Mouse (Mus musculus) 416B (cell line): ENCODE results near the gene Lclat1.

Source experiments
- DNase-seq: peaks from one replicate; pipeline ENCODE4 v3.0.0; 2011; ENCODE audit warnings: low read depth

Lclat1 gene

DNA sequence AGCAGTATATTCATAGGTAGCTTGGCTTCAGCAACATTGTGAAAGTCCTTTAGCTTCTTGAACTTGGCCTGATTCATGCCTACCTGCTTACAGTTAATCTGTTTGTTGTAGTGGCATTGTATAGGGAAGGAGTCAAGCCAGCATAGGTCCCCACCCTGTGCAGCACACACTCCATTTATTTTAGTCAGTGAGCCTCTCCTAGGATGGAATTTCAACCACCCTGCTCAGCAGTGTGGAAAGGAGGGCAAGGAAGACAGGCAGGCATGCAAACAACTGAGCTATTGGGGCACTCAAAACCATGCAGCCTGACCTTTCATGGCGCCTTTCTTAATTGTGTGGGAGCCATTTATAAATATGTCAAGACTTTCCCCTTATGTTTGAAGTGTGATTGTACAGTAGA is 92.6 kb downstream of the Lclat1 start:
- no peak for DNase-seq

- no peak for DNase-seq
These were observed 96.0 kb downstream of the Lclat1 start for GRCm38 (mm10) chr17:73203642-73204332.

DNA sequence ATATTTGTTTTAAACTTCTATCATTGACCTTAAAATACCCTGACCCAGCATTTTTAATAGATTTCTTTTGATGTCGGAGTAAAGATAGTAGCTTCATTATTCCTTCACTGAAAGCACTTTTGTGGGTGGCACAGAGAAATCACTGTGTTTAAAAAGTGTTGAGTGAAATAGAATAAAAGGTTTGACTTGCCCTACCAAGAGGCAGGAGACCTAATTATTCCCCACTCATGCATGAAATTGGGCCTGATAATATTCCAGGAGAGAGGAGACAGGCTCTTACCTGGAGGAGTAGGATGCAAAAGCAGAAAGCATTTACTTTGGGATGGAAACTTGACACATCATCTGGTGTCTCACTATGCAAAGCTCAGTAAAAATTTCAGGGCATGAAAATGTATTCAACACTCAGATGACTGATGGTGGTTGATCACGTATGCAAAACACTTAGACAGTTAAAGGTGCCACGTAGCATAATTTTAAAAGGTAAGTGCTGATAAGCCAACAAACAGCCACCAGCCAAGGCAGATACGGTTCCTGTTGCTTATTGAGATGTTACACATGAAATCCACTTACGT is 103.3 kb downstream of the Lclat1 start:
- no peak for DNase-seq

DNA sequence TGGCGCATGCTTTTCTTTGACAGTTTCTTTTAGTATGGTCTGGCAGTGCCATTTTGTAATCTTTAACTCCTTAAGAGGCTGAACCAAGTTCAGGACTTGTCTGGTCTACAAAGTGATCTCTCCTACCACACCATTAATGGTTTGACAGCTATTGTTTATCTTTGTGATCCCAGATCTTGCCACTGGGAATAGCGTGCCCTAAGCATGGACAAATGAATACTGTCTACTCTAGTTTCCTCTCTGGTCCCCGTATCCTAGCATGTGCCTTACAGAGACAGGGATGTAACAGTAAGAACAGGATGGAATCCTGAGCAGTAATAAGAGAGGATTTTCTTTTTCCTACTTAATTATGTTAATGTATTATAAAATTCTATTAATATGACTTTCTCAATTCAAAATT is 105.0 kb downstream of the Lclat1 start:
- DNase-seq = no peak

DNA sequence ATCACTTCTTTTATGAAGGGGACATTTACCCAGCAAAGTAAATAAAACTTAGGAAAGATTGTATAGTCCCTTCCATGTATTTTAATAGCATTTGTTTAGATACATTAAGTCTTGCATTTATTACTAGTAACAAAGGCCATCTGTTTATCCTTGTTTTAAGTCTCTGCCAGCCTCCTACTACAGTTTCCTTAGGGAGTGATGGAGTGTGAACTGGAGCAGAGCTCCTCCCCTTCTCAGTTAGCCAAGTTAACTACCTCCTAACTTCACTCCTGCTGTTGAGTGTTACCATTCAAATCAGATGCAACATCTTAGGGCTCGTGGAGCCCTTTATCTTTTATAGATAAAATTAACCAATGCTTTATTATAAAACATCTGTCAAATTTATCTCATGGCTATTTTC is 105.4 kb downstream of the Lclat1 start:
- no peak for DNase-seq

DNA sequence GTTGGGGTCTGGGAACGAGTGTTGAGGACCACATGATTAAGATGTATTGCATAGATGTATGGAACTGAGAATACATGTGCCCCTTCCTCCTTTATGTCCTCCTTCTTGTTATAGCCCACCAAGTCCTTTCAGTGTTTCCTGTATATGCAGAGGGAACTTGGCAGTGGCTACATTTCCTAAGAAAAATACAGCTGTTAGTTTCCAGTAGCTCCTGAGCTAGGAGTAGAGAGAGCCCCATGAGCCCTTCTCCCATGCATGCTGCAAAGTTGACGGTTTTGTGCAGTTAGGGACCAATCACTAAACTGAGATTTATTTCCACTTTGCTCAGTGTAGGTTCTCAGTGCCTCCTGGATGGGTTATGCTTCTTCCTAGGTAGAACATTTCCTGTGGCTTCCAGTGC is 105.9 kb downstream of the Lclat1 start:
- no peak for DNase-seq

DNA sequence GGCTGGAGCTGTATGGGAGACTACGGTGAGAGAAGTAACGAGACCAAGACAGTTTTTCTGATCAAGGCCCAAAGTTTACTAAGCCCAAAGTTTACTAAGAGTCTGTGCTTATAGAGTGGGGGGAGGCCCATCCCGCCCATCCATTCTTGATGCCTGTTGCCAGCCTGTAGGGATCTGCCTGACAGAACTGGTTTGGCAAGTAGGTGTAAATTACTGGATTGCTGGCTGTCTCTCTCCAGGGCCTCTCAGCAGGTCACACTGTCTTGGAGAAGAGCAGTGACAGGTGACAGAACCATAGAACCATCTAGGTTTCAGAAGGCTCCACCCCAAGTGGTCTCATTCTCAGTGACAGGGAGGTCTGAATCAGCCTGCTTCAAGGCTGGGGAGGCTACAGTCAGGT is 109.5 kb downstream of the Lclat1 start:
- no peak for DNase-seq

DNA sequence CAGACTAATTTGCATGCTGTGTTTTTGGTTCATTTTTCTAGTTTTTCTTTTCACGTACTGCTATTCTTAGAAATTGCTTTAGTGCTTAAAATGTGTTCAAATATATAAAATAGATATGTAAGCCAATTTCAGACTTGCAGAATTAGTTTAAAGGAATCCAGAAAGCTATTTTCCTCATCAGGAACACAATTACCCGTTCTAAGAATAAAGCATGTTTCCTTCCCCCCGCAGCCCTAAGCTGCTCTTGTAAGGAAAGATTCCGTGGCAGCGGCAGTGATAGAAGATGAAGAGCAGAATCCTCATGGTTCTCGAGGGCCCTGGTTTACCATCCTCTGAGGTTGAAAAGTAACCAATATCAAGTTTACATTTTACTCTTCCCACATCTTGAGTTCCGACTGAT is 113.0 kb downstream of the Lclat1 start:
- DNase-seq = no peak

GRCm38 (mm10) chr17:73222077-73222476 is 114.3 kb downstream of the Lclat1 start:
- DNase-seq = no peak

GRCm38 (mm10) chr17:73225442-73225841 is 117.7 kb downstream of the Lclat1 start:
- no peak for DNase-seq

GRCm38 (mm10) chr17:73225996-73226395 is 118.2 kb downstream of the Lclat1 start:
- DNase-seq = peak; percentile 26

DNA sequence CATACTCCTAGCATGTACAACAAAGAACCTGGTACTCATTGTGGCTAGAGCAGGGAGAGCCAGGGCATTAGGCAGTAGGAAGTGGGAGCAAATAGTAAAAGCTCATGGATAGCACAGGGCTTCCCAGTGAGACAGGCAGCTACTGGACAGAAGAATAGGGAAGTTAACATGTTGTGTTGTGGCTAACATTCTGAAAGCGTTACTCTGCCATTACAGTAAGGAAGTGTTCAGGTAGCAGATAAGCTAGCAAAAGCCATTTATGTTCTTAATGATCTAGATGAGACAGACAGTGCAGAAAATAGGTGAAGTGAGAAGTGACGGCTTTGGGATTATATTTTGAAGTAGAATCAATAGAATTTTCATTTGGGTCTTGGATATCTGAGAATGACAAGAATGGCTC is 118.8 kb downstream of the Lclat1 start:
- DNase-seq = peak; percentile 59

GRCm38 (mm10) chr17:73227361-73227760 is 119.6 kb downstream of the Lclat1 start:
- DNase-seq = peak; percentile 68

GRCm38 (mm10) chr17:73229445-73230155 is 121.8 kb downstream of the Lclat1 start:
- no peak for DNase-seq

GRCm38 (mm10) chr17:73230340-73230989 is 122.7 kb downstream of the Lclat1 start:
- DNase-seq = no peak

GRCm38 (mm10) chr17:73231337-73231736 is 123.6 kb downstream of the Lclat1 start:
- DNase-seq = no peak

DNA sequence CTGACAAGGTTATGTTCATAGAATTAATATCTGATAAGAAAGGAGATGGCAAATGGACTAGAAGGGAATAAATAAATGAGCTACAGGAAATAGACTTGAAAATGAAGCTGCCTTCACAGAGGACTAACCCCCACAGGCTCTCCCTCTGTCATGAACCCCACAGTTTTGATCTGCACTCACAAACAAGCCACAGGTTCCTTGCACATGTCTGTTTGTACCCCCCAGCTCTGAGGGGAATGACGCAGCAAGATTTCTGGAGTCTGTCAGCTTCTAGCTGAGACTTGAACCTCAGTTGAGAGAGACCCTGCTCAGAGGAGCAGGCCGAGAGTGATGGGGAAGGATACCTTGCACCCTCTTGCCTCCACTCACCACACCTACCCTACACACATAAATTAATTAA is 124.8 kb downstream of the Lclat1 start:
- no peak for DNase-seq

GRCm38 (mm10) chr17:73233975-73234374 is 126.2 kb downstream of the Lclat1 start:
- DNase-seq = no peak

- no peak for DNase-seq
These were observed 129.5 kb downstream of the Lclat1 start for GRCm38 (mm10) chr17:73237178-73237853.

- DNase-seq = no peak
These were observed 130.7 kb downstream of the Lclat1 start for GRCm38 (mm10) chr17:73238501-73238900.

DNA sequence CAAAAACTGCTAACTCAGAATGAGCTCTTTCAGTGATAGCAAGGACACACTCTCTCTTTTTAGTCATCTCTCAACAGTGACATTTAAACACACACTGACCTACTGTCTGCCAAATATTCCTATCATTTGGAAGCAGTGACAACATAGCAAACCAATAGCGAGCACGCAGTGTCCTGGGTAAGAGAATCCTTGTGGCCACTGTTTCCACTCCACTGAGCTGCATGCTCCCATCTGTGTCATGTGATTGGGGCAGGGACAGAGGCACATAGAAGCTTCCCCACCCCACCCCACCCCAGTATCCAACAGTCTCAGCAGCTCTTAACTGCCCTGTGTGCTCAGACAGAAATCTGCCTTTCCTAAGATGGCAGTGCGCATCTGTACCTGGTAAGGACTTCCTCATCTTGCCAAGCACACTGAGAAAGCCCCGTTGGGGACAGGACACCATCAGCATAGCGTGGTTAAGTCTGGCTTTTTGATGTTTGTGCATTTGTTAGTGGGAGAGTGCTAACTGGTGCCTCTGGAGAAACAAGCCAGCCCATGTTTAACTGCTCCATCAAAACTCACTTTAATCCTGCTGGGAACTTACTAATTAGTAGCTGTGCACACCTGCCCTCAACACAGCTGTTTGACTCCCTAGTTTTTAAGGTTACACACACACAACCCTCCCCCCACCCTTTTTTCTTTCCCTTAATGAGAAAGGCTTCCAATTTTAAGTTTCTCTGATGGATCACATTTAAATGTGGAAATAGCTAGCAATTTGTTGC is 133.5 kb downstream of the Lclat1 start:
- no peak for DNase-seq

DNA sequence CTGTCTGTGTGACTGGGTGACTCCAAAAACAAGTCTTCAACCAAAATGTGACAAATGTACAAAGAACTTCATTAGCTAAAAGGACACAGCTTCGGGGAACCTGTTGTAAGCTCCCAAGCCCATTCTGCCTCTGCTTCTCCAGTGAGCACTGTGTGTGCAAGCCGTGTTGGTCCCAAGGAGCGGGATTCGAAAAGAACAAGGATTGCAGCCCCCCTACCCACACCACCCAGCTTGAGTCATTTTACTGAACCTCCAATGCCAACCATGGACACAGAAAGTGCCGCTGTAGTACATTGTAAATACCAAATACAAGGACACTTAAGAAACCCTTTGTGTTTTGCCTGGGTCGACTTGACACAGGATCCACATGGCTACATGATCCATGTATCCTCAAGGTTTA is 135.9 kb downstream of the Lclat1 start:
- DNase-seq = no peak
